Mouse (Mus musculus) telencephalon, adult 2 months (tissue): ENCODE measurements at regions not wholly inside any gene's neighbourhood (a gene's known extent, or its start where the extent isn't known, plus 50 kb on each side); places are given as distances from the start of the nearest gene placed in this dataset.
"Not testable (repeated sequence)": the region's sequence is repeated elsewhere in the genome, so short reads cannot be mapped to it uniquely, and the experiment has no call there.

Experiments
- DNase-seq: peaks from one replicate; pipeline ENCODE4 v3.0.0-alpha.2; 2011; ENCODE audit warnings: low read depth, low spot score

DNA sequence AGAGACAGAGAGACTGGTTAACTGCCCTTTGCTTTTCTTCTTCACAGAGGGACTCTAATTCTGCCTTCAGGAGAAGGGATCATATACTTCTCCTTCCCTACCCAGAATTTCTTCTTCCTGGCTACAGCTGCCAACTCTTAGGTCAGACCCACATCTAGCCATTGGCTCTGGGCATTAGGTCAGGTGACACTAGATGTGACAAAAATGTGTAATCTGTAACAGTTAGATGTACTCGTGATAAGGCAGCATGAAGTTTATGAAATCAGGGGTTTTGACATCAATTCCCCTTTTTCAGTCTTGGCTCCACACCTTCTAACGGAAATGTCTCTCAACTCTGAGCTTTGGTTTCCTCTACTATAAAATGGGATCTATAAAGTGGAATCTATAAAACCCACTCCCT, 428.4 kb downstream of the Bmper start:
- DNase-seq: no peak

DNA sequence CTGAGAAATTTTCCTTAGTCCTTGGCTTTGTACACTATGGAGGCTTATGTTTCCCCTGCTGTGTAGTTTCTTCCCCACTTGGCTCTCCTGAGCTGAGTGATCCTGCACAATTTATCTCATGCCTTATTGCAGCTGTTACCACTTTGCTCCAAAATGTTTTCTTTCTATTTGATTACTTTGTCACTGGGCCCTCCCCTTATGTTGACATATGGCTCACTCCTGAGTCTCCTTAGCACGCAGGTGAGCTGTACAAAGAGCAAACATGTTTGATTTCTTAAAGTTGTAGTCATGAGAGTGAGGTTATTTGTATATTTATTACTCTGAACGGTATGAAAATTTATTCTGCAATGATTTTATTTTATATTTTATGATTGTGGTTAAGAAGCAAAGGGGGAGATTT, 430.2 kb downstream of the Bmper start:
- DNase-seq: no peak

DNA sequence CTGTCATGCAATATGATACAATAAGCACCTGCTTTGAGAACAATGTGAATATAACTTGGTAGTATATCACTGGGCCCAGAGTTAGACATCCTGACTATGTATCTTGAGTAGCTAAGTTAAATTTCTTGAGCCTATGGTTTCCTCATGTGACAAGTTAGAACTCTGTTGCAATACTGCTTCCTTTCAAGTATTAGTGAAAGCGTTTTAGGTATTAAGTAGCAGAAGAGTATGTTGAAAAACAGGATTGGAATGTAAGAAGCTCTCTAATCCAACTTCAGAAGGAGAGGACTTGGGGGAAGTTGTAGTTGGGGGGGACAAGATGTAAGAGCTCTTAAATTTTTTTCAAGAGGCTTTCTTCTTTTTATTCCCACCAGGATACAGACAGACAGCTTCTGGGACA, 431.9 kb downstream of the Bmper start:
- no peak for DNase-seq

DNA sequence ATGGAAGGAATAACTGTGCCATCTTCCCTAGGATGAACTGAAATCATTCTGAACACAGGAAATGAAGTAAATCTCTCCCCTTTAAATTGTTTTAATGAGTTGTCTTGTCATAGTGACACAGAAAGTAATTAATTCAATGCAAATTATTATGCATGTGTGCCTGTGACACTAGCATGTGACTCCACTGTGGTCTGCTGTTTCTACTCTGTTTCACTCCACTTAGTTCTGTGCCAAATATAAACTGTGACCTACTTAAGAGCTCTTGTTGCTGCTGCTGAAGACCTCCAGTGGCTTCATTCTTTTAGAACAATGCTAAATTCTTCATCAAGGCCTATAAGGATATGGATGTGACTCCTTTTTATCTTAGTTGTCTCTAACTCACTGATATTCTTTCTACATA, 431.8 kb upstream of the Npsr1 start:
- DNase-seq: no peak

DNA sequence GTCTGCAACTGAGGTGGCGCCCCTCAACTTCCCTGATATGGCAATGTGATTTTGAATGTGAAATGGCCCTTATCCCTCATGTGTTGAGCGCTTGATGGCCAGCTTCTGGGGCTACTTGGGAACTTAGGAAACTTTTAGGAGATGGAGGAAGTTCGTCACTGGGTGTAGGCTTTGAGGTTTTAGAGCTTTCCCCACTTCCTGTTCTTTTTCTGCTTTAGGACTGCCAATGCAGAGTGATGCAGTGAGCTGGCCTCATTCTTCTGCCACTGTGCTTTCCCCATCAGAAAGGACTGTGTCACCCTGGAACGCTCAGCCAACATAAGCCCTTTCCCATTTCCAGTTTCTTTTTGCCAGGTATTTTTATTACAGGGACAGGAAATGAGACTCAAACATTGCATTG, 428.6 kb upstream of the Npsr1 start:
- no peak for DNase-seq

DNA sequence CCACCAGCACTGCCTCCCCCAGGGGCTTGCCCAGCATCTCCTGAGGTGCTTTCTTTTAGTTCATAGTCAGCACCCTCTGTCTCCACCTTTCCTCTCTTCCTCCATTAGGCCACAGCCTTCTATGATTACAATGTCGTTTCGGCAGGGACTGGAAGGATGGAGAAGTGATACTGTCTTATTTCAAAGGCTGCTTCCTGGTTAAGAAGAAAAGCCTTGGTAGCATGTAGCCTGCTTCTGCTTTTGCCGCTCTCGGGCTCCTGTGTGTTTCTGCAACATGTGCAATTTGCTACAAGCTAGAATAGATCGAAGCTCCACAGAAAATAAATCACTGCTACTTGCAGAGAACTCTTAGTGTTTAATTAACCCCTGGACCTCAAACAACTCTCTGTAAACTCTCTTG, 427.2 kb upstream of the Npsr1 start:
- no peak for DNase-seq

DNA sequence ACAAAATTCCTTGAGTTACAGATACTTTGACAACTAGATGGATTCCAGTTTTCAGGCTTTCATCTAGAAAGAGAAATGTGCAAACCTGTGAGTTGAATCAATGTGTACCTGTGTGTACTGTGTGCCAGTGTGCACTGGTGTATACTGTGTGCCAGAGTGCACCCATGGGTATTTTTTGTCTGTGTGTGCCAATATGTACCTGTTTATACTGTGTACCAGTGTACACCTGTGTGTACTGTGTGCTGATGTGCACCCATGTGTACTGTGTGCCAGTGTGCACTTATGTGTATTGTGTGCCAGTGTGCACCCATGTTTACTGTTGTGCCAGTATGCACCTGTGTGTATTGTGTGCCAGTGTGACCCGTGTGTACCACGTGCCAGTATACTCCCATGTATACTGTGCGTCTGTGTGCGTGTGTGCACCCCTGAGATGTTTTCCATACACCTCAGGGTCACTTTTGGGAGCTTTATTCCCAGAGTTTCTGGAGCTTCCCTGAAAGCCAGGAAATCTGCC, 424.4 kb upstream of the Npsr1 start:
- DNase-seq: no peak

DNA sequence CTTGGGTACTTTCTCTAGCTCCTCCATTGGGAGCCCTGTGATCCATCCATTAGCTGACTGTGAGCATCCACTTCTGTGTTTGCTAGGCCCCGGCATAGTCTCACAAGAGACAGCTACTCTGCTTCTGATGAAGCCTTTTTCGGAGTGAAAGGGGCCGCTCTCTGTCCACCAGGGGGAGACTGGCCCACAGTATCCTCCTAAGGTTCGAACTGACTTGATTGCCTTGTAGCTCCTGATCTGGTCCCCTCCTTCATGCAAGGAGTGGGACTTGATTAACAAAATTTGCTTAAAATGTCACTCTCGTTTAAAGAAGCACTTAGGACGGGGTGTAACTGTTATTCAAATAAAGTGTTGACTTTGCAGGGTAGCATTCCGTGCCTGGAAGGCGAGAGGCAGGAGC, 423.0 kb upstream of the Npsr1 start:
- no peak for DNase-seq

DNA sequence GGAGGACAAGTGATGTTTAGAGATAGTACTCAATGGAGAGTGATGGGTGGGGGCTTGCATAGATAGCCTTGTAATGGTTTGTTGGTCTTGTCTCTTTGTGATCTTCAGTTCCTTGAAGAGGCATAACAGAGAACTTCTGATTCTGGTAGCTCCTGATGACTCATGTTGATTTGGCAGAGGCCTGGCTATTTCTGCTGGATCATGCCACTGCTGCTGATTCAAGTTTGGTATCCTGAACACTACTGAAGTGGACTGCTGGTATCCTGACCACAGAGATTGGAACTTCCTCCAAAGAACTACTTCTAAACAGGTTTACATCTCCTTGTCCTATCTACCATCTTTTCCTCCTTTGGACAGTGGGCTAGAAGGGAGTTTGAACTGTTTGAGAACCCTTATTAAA, 408.3 kb upstream of the Npsr1 start:
- DNase-seq: no peak

DNA sequence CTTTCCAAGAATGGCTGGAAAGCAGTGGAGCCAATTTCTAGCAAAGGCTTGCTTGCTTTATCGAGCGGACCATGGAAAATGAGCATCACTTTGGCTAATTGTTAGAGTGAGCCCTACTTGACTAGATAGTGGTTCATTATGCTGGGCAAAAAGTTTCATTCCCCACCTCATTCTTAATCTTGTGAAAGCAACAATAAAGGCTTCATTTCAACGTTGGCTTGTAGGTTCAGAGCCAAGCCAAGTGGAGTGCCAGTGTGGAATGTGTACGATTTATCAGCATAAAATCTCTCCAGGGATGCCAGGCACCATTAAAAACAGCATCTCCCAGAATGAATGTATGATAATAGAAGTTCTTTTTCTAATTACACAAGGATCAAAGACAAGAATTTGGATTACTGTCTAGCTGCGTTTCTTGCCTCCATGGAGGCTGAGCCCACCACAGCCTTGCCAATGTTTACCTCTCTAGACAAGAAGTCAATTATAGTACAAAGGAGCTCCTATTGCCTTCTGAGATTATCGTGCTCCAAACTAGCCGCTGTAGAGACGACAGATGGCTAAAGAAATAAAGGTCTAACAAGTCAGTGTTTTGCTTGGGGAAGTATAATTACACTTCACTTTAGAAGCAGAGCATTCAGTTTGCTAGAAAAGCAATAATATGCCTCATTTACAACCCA, 404.9 kb upstream of the Npsr1 start:
- DNase-seq: no peak

DNA sequence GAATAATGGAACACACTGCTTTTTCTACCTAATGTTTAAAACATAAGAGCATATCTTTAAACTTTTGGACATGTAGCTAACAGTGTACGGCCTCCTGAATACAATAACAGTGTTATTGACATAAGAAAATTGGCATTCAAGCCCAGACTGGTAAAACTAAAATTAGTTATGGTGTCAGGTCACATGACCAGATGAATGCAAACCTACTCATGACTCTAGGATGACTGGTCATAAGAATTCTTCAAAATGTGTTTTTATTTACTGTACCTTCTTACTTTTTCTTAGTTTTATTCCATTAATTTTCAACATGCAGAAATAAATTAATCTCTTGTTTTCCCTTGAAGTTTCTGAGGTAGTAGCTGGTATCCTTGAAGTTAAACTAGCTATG, 404.4 kb upstream of the Npsr1 start:
- no peak for DNase-seq

DNA sequence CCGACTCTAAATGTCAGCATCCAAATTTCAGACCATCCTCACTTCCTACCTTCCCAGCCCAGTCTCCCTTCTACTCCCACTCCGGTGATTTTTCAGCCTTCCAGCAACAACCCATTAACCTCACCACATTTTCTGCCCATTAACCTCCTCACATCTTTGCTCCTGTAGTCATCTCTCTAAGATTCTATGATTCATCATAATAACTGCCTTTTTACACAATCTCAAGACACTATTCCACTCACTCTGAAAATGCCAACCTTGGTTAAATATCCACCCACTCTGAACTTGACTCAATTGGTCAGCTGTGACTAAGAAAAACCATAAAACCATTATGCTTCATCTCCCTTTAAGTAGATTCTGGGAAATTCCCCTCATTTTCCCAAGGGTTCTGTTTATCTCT, 403.3 kb upstream of the Npsr1 start:
- no peak for DNase-seq

DNA sequence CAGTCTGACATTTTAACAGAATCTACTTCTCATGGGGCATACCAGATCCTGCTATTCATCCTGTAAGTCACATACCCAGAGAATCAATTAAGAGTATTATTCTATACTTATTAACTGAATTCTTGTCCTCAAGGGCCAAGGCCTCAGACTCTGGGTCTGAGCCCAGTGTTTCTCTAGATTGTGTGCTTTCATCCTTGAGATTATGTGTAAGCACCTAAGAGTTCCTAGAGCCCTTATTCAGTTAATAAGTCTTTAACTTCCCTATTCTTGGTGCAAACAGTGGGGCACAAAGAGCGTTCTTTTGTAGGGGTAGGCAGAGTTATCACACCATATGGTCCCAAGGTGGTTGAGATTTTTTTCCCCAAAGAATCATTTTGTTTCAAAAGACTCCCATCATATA, 397.2 kb upstream of the Npsr1 start:
- no peak for DNase-seq

DNA sequence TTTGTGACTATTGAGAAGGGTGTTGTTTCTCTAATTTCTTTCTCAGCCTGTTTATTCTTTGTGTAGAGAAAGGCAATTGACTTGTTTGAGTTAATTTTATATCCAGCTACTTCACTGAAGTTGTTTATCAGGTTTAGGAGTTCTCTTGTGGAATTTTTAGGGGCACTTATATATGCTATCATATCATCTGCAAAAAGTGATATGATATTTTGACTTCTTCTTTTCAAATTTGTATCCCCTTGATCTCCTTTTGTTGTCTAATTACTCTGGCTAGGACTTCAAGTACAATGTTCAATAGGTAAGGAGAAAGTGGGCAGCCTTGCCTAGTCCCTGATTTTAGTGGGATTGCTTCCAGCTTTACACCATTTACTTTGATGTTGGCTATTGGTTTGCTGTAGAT, 380.2 kb upstream of the Npsr1 start:
- DNase-seq: not testable (repeated sequence)

DNA sequence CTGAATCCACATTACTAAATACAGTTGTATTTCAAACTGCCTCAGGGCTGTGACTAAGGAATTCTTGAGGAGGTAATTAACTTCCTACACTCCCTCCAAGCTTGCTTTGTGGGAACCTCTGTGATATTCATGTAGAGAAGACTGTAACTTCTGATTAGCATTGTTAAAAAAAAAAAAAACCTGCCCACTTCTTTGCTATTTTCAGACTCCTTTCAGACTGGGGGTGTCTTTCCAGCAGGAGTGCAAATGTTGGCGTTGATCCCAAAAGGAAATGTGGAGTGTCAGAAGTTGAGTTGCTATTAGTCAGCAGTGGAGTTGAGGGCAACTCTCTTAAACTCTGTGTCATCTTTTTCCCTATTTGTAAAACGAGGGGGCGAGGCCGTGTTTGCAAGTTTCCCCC, 369.0 kb upstream of the Npsr1 start:
- peak; percentile 92 for DNase-seq

DNA sequence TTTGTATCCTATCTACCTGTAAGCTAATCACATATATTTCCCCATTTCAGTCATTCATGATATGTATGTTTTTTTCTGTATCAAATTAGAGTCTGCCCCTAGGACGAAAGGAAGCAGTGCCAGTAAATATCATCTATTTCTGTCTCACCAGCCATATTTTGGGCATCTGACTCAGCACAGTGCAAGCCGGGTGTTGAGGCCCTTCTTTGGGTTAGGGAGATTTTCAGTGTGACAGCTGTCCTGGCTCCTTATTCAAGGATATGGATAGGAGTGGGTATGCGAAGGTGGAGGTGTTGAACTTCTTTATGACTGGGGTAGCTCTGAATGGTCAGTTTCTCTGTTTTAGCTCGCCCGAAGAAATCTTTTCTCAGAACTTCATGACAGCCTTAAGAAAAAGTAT, 345.3 kb upstream of the Npsr1 start:
- DNase-seq: peak; percentile 28

DNA sequence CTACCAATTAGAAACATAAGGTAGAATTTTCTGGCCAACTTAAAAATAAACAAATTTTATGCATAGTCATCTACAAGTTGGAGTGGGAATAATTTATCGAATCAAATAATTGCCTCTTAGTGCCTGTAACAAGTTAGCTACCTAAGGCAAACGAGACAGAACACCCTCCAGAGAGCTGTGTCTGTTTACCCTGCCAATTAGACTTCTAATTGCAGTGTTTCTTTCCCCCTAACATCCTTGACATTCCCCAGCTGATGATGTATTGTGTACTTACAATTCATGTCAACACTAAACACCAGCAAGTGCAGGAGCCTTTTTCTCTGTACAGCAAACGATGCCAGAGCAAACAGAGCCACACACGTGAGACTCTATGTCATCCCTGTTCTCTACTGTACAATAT, 311.1 kb upstream of the Npsr1 start:
- no peak for DNase-seq
